Comparison of ENCODE assay signal across 16 mouse cellular contexts in the genomic region with DNA sequence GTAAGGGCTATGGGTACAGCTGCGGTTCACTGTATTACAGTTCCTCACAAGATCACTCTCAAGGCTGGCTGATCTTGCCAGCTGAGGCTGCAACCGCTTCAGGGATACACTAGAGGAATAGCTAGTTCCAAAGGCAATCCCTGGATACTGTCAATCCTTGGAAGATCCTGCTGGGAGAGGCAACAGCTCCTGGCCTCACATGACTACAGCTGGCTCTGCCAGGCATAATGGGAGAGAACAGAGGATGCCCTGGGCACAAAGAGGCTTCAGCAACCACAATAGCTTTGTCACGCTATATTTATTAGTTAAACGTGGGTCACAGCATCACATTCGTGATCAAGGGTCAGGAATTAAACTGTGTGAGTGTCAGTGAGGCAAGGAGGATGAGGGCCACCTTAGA.
DNase-seq lines count a peak whose midpoint lies in the region; ATAC-seq and TF ChIP-seq lines count a peak whose summit lies in the region.
"Had no signal": no experiment of that assay in that cellular context is flagged by ENCODE, and none has a peak within 500 bp of the region (broad histone marks: within the 10 kb centered on the region; RNA-seq: fewer than 3 reads in every experiment).

No protein-coding gene starts in this region.

- no peaks in the 10 kb centered on the region for H3K36me3 ChIP-seq in hindbrain, embryonic 12.5 days
- H3K36me3 ChIP-seq in hindbrain, postnatal 0 days (ENCODE audit: insufficient read depth, low read length): no peaks in the 10 kb centered on the region
- H3K36me3 ChIP-seq in neural tube, embryonic 12.5 days: no peaks in the 10 kb centered on the region
- H3K36me3 ChIP-seq in midbrain, embryonic 14.5 days (ENCODE audit: control insufficient read depth, insufficient read depth, low read length): no peaks in the 10 kb centered on the region
- no peaks in the 10 kb centered on the region for H3K36me3 ChIP-seq in stomach, postnatal 0 days (ENCODE audit: control insufficient read depth, insufficient read depth, low read length)
- H3K36me3 ChIP-seq: heart, embryonic 13.5 days had no signal

- H3K27me3 ChIP-seq in hindbrain, embryonic 12.5 days: no peaks in the 10 kb centered on the region
- H3K27me3 ChIP-seq in hindbrain, postnatal 0 days (ENCODE audit: insufficient read depth, low read length): no peaks in the 10 kb centered on the region
- no peaks in the 10 kb centered on the region for H3K27me3 ChIP-seq in neural tube, embryonic 12.5 days (replicated peaks)
- no peaks in the 10 kb centered on the region for H3K27me3 ChIP-seq in midbrain, embryonic 14.5 days (ENCODE audit: control insufficient read depth, insufficient read depth, low read length)
- H3K27me3 ChIP-seq in stomach, postnatal 0 days (ENCODE audit: control insufficient read depth, insufficient read depth, low read length): no peaks in the 10 kb centered on the region
- H3K27me3 ChIP-seq: heart, embryonic 13.5 days had no signal

- H3K4me3 ChIP-seq in hindbrain, embryonic 12.5 days: no peak overlapping the region
- no peak overlapping the region for H3K4me3 ChIP-seq in hindbrain, postnatal 0 days (ENCODE audit: low read length)
- H3K4me3 ChIP-seq in neural tube, embryonic 12.5 days: no peak overlapping the region
- H3K4me3 ChIP-seq in midbrain, embryonic 14.5 days (replicated peaks; ENCODE audit: low read depth, low read length): no peak overlapping the region
- H3K4me3 ChIP-seq in stomach, postnatal 0 days (ENCODE audit: low read depth, low read length): no peak overlapping the region
- H3K4me3 ChIP-seq: erythroblast, embryonic 14.5 days; heart, embryonic 13.5 days had no signal

- H3K4me1 ChIP-seq in hindbrain, embryonic 12.5 days: peaks cover 8% of the 10 kb centered on the region; the same call in 1 of the 2 replicates
- H3K4me1 ChIP-seq in hindbrain, postnatal 0 days (ENCODE audit: insufficient read depth, low read length): no peaks in the 10 kb centered on the region
- H3K4me1 ChIP-seq in neural tube, embryonic 12.5 days: peaks cover 5% of the 10 kb centered on the region; the same call in 1 of the 2 replicates
- H3K4me1 ChIP-seq in midbrain, embryonic 14.5 days (ENCODE audit: control insufficient read depth, insufficient read depth, low read length): peaks cover 5% of the 10 kb centered on the region
- no peaks in the 10 kb centered on the region for H3K4me1 ChIP-seq in stomach, postnatal 0 days (replicated peaks; ENCODE audit: control insufficient read depth, insufficient read depth)
- H3K4me1 ChIP-seq: heart, embryonic 13.5 days had no signal

- no peak overlapping the region for H3K9ac ChIP-seq in hindbrain, embryonic 12.5 days
- no peak overlapping the region for H3K9ac ChIP-seq in hindbrain, postnatal 0 days (replicated peaks; ENCODE audit: low read length)
- no peak overlapping the region for H3K9ac ChIP-seq in neural tube, embryonic 12.5 days
- H3K9ac ChIP-seq in midbrain, embryonic 14.5 days (replicated peaks; ENCODE audit: low read length): no peak overlapping the region; the same call in 1 of the 2 replicates
- H3K9ac ChIP-seq in stomach, postnatal 0 days (ENCODE audit: low read length): no peak overlapping the region
- H3K9ac ChIP-seq: heart, embryonic 13.5 days had no signal

- ATAC-seq in hindbrain, embryonic 12.5 days (ENCODE audit: low FRiP score): peak; percentile 66; the same call in 1 of the 2 replicates
- no peak for ATAC-seq in hindbrain, postnatal 0 days
- 0 out of 2 replicates have a peak, but pooled peaks have one; percentile 29 for ATAC-seq in neural tube, embryonic 12.5 days (ENCODE audit: low FRiP score, low read depth)
- ATAC-seq in midbrain, embryonic 14.5 days (ENCODE audit: low FRiP score, low TSS enrichment): no peak
- peak; percentile 32; the same call in 1 of the 2 replicates for ATAC-seq in stomach, postnatal 0 days (ENCODE audit: low FRiP score, low TSS enrichment)
- ATAC-seq: forebrain, embryonic 14.5 days had no signal

- TF ChIP-seq EP300 in stomach, postnatal 0 days (optimal IDR thresholded peaks at IDR 0.05): no peak

- DNase-seq in hindbrain, postnatal 0 days (ENCODE audit: low spot score): no peak
- no peak for DNase-seq in neural tube, embryonic 10.5 days (ENCODE audit: extremely low spot score, low spot score)
- peak; percentile 26 for DNase-seq in midbrain, embryonic 14.5 days
- DNase-seq in stomach, postnatal 0 days (ENCODE audit: low spot score): no peak
- DNase-seq in layer of hippocampus, adult 18-20 months (ENCODE audit: low spot score in 2 of 2): no peak
- no peak for DNase-seq in thymus, postnatal 0 days (ENCODE audit: low spot score)
- DNase-seq: adrenal gland, postnatal 25 days; cerebellum, adult 9-11 months; layer of hippocampus, adult 9-11 months; lung, adult 18-20 months; thymus, postnatal 4 days had no signal

- no peak overlapping the region for H3K27ac ChIP-seq in hindbrain, embryonic 12.5 days
- H3K27ac ChIP-seq in hindbrain, postnatal 0 days: no peak overlapping the region
- no peak overlapping the region for H3K27ac ChIP-seq in neural tube, embryonic 12.5 days
- H3K27ac ChIP-seq in midbrain, embryonic 14.5 days (replicated peaks; ENCODE audit: low read depth, low read length): no peak overlapping the region
- H3K27ac ChIP-seq in stomach, postnatal 0 days (replicated peaks): peak overlapping the region; percentile 74
- H3K27ac ChIP-seq: heart, embryonic 13.5 days had no signal

- no peak overlapping the region for H3K4me2 ChIP-seq in hindbrain, embryonic 12.5 days (replicated peaks)
- no peak overlapping the region for H3K4me2 ChIP-seq in hindbrain, postnatal 0 days (ENCODE audit: low read depth, low read length)
- H3K4me2 ChIP-seq in neural tube, embryonic 12.5 days (replicated peaks): no peak overlapping the region
- no peak overlapping the region for H3K4me2 ChIP-seq in midbrain, embryonic 14.5 days (ENCODE audit: low read length)
- no peak overlapping the region for H3K4me2 ChIP-seq in stomach, postnatal 0 days (replicated peaks; ENCODE audit: low read depth)
- H3K4me2 ChIP-seq: heart, embryonic 13.5 days had no signal

- 46% methylated on average over 5 of the region's 5 CpGs for WGBS in hindbrain, embryonic 12.5 days
- 28% methylated on average over 5 of the region's 5 CpGs for WGBS in hindbrain, postnatal 0 days
- 43% methylated on average over 5 of the region's 5 CpGs for WGBS in neural tube, embryonic 12.5 days
- 33% methylated on average over 5 of the region's 5 CpGs for WGBS in midbrain, embryonic 14.5 days
- WGBS in stomach, postnatal 0 days: 63% methylated on average over 5 of the region's 5 CpGs

- 0 out of 2 replicates have a peak, but pooled peaks cover 5% of the 10 kb centered on the region for H3K9me3 ChIP-seq in hindbrain, embryonic 12.5 days (replicated peaks)
- no peaks in the 10 kb centered on the region for H3K9me3 ChIP-seq in hindbrain, postnatal 0 days (ENCODE audit: low read length)
- no peaks in the 10 kb centered on the region for H3K9me3 ChIP-seq in neural tube, embryonic 12.5 days
- H3K9me3 ChIP-seq in midbrain, embryonic 14.5 days (ENCODE audit: control insufficient read depth, low read length): no peaks in the 10 kb centered on the region
- H3K9me3 ChIP-seq in stomach, postnatal 0 days (ENCODE audit: control insufficient read depth, low read length): no peaks in the 10 kb centered on the region

- no peak for TF ChIP-seq CTCF in hindbrain, postnatal 0 days (IDR thresholded peaks at IDR 0.05; ENCODE audit: low read depth)
- TF ChIP-seq CTCF in stomach, postnatal 0 days (IDR thresholded peaks at IDR 0.05; ENCODE audit: low read depth): no peak

Comparison
In these comparisons a context has a peak if more than half of its experiments do, and no peak if none do; other contexts are left out.
1. ATAC-seq: peak in hindbrain, embryonic 12.5 days (single experiment), neural tube, embryonic 12.5 days (single experiment) and stomach, postnatal 0 days (single experiment); none in hindbrain, postnatal 0 days (single experiment) and midbrain, embryonic 14.5 days (single experiment).